Mouse (Mus musculus) cortical plate, adult 2 months (tissue): Measurements from ENCODE around the gene Slc39a2. TPM values are rescaled to one million over a fixed set of nuclear protein-coding genes. Genes with fewer than 3 reads are reported as not detected.
A peak's percentile ranks its signal among the peaks of the same experiment; 100 is the strongest.

ENCODE experiments used
- H3K27ac ChIP-seq: fragments of 200-500 bp; 2 replicates; pipeline ENCODE4 v1.5.1; 2012; ENCODE audit warnings: low read length, control low read depth, inconsistent platforms; ENCODE audit not compliant: insufficient read depth
- H3K4me1 ChIP-seq: fragments of 200-500 bp; 2 replicates; pipeline ENCODE4 v1.6.1; 2011; ENCODE audit warnings: low read length; ENCODE audit not compliant: control insufficient read depth, insufficient read depth
- H3K4me3 ChIP-seq: fragments of 200-500 bp; 2 replicates; pipeline ENCODE4 v1.5.1; 2011; ENCODE audit warnings: mild to moderate bottlenecking, low read length, control low read depth; ENCODE audit not compliant: insufficient read depth
- CTCF ChIP-seq: fragments of 200-500 bp; IDR thresholded peaks from 2 replicates; pipeline ENCODE4 v1.5.1; 2011; ENCODE audit warnings: mild to moderate bottlenecking, control low read depth, low read length; ENCODE audit not compliant: insufficient read depth; ENCODE audit errors: extremely low read depth
- POLR2A ChIP-seq: fragments of 200-500 bp; IDR thresholded peaks from 2 replicates; pipeline ENCODE4 v1.6.1; 2011; ENCODE audit warnings: mild to moderate bottlenecking, low read length, control low read depth; ENCODE audit not compliant: insufficient read depth; ENCODE audit errors: extremely low read depth
- polyA plus RNA-seq: library from polyadenylated mRNA; depleted of rRNA; stranded (reverse); fragments of >200 nt; gene quantifications from 2 replicates; pipeline ENCODE4 v1.2.3, GENCODE M21; 2012; rRNA removed

Gene Slc39a2
- polyA plus RNA-seq, 1 experiment = 17.8 TPM

DNA sequence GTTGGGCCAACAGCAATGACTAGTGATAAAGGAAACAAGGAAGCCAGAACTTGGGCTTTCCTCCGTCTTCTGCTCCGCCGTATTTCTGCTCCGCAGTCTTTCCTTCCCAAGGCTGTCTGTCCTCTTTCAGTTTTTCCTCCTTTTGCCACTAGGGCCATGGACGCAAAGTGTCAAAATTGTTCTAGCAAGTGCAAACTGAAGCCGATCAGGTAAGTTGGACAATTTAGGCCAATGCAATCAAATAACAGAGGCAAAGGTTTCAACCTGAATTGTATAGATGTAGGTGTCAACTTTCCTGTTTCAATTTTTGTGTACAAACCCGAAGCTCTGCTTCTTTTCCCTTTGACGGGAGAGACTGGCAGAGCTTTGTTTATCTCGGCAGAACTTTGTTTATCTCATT is 37.3 kb downstream of the Slc39a2 start:
- Histone ChIP-seq H3K4me3 (no peak overlapping the region), H3K4me1 (no peaks in the 10 kb centered on the region), H3K27ac (0 out of 2 replicates have a peak overlapping the region, but pooled peaks have one; percentile 24)
- no peak for TF ChIP-seq POLR2A
- no peak for TF ChIP-seq CTCF

DNA sequence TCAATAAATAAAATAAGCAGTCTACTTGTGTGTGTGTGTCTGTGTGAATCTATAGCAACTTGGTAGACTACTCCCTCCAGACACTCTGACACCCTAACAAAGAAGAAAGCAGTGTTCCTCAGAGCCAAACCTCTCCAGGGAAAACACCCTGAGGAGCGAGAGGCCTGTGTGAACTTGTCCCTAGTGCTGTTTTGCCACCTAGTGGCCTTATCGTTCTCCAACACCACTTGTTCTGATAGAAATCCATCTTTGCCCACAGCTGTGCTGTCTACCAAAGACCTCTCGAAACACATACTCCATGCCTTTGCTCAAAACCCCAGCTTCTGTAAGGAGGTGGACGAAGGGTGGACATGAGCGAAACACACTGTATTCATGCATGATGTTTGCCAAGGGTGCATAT is 38.1 kb downstream of the Slc39a2 start:
- H3K4me1 ChIP-seq = no peaks in the 10 kb centered on the region
- peak overlapping the region; percentile 33; the same call in 1 of the 2 replicates for H3K27ac ChIP-seq
- no peak overlapping the region for H3K4me3 ChIP-seq
- TF ChIP-seq POLR2A (no peak), CTCF (peak; percentile 74)

DNA sequence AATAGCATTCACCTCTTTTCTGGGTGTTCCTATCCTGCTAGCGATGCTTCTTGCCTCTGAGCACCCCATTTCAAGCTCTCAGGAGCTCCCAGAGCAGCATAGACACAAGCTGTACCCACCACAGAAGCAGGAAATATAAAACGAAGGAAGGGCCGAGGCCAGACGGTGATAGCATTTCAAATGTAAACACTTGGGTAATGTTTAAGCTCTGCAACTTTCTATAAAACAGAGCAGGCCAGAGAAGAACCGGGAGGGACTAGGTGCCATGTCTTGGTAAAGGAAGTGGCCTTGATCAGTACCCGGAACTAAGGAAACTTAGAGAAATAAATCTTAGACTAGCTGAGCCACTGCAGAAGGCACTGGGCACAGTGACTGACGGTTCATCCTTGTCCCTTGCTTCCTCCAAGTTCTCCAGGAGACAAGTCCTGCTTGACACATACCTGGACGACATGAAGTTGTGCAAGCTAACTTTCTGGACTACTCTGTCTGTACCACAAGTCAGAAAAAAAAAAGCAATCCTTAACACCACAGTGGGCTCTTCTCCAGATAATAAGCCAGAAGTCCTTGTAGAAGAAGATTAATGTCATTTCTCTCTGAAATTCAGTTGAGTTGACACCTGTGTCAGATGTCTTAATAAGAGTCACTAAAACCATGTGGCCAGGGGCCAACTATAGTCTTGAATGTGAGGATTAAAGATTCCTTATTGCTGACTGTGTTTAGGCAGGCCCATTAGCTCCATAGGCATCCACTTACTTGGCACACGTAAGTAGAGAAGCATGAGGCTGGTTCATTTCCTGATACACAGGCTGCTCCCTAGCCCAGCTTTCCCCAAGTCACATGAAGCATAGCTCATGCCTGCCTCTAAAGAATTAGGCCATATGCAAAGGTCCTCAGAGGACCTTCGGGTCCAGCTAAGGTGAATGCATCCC is 39.7 kb downstream of the Slc39a2 start:
- Histone ChIP-seq H3K4me3 (no peak overlapping the region), H3K4me1 (no peaks in the 10 kb centered on the region), H3K27ac (no peak overlapping the region)
- no peak for TF ChIP-seq CTCF
- TF ChIP-seq POLR2A = no peak

DNA sequence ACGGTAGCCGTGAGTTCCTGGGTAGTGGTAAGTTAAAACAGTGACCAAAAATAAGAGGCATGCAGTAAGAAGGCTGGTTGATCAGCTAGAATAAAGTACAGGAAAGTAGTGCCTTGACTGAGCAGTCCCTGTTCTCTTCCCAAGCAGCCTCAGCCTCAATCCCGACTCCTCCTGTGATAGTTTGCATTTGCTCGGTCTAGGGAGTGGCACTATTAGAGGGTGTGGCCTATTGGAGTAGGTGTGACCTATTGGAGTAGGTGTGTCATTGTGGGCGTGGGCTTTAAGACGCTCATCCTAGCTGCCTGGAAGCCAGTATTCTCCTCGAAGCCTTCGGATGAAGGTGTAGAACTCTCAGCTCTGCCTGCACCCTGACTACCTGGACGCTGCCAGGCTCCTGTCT is 46.3 kb downstream of the Slc39a2 start:
- Histone ChIP-seq H3K4me3 (no peak overlapping the region), H3K4me1 (no peaks in the 10 kb centered on the region), H3K27ac (no peak overlapping the region)
- no peak for TF ChIP-seq CTCF
- no peak for TF ChIP-seq POLR2A

DNA sequence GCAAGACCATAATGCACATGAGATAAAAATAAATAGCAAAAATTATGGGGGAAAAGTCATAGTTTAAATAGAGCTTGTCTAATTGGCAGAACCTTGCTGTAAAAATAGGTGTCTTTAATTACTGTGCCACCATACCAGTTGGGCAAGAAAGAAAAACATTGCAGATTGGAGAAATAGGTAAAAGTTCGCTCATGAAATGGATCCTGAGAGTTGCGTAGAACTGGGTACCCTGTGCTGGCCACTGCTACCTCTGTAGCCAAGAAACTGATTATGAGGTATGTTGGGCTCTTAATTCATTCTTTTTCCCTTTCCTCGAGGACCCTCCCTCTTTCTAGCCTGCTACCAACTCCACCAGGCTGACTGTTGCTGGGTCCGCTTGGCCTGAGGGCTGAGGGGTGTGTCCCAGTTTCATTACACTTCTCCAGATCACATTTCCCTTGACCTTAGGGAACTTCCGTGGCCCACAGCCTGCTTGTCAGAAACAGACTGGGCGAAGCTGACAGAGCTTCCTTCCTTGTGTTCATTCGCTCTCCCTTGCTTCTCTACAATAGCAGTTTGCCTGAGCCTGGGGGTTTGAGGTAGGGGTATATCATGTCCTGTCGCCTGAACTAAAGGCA is 48.4 kb downstream of the Slc39a2 start:
- Histone ChIP-seq H3K27ac (no peak overlapping the region), H3K4me1 (no peaks in the 10 kb centered on the region), H3K4me3 (no peak overlapping the region)
- TF ChIP-seq POLR2A (no peak), CTCF (no peak)

DNA sequence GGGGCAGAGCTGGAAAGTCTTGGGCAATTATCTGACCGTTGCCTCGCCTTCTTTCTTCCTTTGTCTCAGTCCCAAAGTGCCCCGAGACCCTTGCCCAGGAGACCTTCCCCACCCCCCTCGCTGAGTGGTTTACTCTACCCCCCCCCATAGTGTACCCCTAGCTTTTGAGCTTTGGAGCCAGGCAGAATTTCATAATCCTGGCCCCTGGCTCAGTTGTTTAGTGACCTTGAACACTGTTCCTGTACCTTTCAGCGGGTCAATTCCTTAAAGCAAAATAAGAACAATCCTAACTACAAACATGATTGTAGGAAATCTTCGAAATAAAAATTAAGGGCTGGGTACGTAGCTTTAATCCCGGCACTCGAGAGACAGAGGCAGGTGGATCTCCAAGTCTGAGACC is 48.9 kb downstream of the Slc39a2 start:
- Histone ChIP-seq H3K4me3 (no peak overlapping the region), H3K4me1 (no peaks in the 10 kb centered on the region), H3K27ac (no peak overlapping the region)
- TF ChIP-seq CTCF = no peak
- TF ChIP-seq POLR2A = no peak

DNA sequence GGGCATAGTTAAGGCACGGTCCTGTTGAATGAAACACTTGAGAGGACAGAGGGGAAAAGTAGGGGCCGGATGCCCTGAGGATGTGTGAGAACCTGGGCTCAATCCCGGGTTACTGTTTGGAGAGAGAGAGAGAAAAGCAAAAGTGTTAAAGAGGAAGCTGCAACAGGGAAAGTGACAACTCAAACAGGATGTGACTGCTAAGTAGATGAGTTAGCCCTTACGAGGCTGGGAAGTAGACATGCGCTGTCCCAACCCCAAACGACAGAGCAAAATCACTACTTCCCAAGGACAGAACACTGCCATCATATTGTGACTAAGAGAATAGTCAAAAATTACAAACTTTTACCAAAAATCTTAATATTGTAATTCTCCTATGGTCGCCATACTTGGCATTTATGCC is 49.5 kb downstream of the Slc39a2 start:
- Histone ChIP-seq H3K27ac (no peak overlapping the region), H3K4me3 (no peak overlapping the region), H3K4me1 (no peaks in the 10 kb centered on the region)
- no peak for TF ChIP-seq POLR2A
- TF ChIP-seq CTCF = no peak

DNA sequence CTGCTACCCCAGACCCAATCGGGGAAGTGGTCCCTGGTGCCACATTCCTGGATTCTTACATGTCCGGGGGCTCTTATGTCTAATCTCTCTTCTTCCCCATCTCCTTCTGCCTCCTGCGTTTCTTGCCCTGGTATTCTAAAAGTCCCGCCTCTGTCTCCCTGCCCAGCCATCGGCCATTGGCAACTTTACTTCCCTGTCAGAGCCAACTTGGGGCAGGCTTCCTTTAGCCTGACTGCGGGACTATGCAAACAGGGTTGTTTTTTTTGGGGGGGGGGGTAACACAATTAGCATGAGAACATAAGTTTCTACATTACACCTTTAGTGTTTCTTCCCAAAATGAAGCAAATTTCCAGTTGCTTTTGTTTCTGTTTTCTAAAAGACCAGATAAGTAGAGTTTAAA is 50.6 kb downstream of the Slc39a2 start:
- no peak overlapping the region for H3K4me3 ChIP-seq
- TF ChIP-seq CTCF (no peak), POLR2A (no peak)
- no peaks in the 10 kb centered on the region for H3K4me1 ChIP-seq
- H3K27ac ChIP-seq = no peak overlapping the region

Other genes with a start within 250 kb of the Slc39a2 start
- gene Gm17079, start 197.4 kb upstream of the Slc39a2 start, polyA plus RNA-seq = not detected in 2 replicates
- not detected in 2 replicates for gene Gm5800, start 175.7 kb upstream of the Slc39a2 start, polyA plus RNA-seq
- not detected in 2 replicates for gene Ang4, start 119.3 kb upstream of the Slc39a2 start, polyA plus RNA-seq
- gene AY358078, start 92.8 kb upstream of the Slc39a2 start, polyA plus RNA-seq = not detected in 2 replicates
- not detected in 2 replicates for gene Ear6, start 39.2 kb upstream of the Slc39a2 start, polyA plus RNA-seq
- 41.4 and 49.3 TPM in 2 replicates for gene Mettl17, start 8.0 kb upstream of the Slc39a2 start, polyA plus RNA-seq
- 955 and 1,100 TPM in 2 replicates for gene Ndrg2, start 21.3 kb downstream of the Slc39a2 start, polyA plus RNA-seq
- gene Tppp2, start 25.5 kb downstream of the Slc39a2 start, polyA plus RNA-seq = not detected in 2 replicates
- gene Rnase13, start 29.9 kb downstream of the Slc39a2 start, polyA plus RNA-seq = 0.17 and 0.21 TPM in 2 replicates
- gene Arhgef40, start 91.8 kb downstream of the Slc39a2 start, polyA plus RNA-seq = 24.1 and 24.5 TPM in 2 replicates
- 0.21 and 0.34 TPM in 2 replicates for gene Tmem253, start 122.8 kb downstream of the Slc39a2 start, polyA plus RNA-seq
- gene Zfp219, start 127.8 kb downstream of the Slc39a2 start, polyA plus RNA-seq = 51.3 and 54.3 TPM in 2 replicates
- not detected in 2 replicates for gene Olfr221, start 149.6 kb downstream of the Slc39a2 start, polyA plus RNA-seq
- gene Hnrnpc, start 211.1 kb downstream of the Slc39a2 start, polyA plus RNA-seq = 215 and 219 TPM in 2 replicates
- 1.3 and 1.8 TPM in 2 replicates for gene Rpgrip1, start 217.8 kb downstream of the Slc39a2 start, polyA plus RNA-seq